Mouse (Mus musculus) A20 (cell line): Measurements from ENCODE around the gene Cant1.

Source experiments
- DNase-seq: peaks from one replicate; pipeline ENCODE4 v3.0.0-alpha.2; 2011; ENCODE audit warnings: low read depth, low spot score

Gene Cant1

GRCm38 (mm10) chr11:118374506-118374905 lies 44.4 kb downstream of the Cant1 start:
- DNase-seq = no peak

GRCm38 (mm10) chr11:118372641-118373040 lies 46.2 kb downstream of the Cant1 start:
- no peak for DNase-seq

GRCm38 (mm10) chr11:118371876-118372275 lies 47.0 kb downstream of the Cant1 start:
- DNase-seq = no peak

- no peak for DNase-seq
These were observed 49.2 kb downstream of the Cant1 start for GRCm38 (mm10) chr11:118369657-118370056.

GRCm38 (mm10) chr11:118369251-118369650 lies 49.6 kb downstream of the Cant1 start:
- DNase-seq = no peak

GRCm38 (mm10) chr11:118368330-118368729 lies 50.6 kb downstream of the Cant1 start:
- DNase-seq = peak; percentile 68

GRCm38 (mm10) chr11:118366559-118366958 lies 52.3 kb downstream of the Cant1 start:
- no peak for DNase-seq

GRCm38 (mm10) chr11:118366108-118366507 lies 52.8 kb downstream of the Cant1 start:
- no peak for DNase-seq

GRCm38 (mm10) chr11:118365171-118365570 lies 53.7 kb downstream of the Cant1 start:
- DNase-seq = no peak

GRCm38 (mm10) chr11:118364021-118364420 lies 54.9 kb downstream of the Cant1 start:
- no peak for DNase-seq

- no peak for DNase-seq
These were observed 55.8 kb downstream of the Cant1 start for GRCm38 (mm10) chr11:118362971-118363518.

GRCm38 (mm10) chr11:118362501-118362900 lies 56.4 kb downstream of the Cant1 start:
- no peak for DNase-seq

- DNase-seq = no peak
These were observed 58.0 kb downstream of the Cant1 start for GRCm38 (mm10) chr11:118360907-118361341.

- no peak for DNase-seq
These were observed 58.4 kb downstream of the Cant1 start for GRCm38 (mm10) chr11:118360491-118360890.
